Mouse (Mus musculus): ENCODE measurements around the gene Fancl.

The Fancl gene

DNA sequence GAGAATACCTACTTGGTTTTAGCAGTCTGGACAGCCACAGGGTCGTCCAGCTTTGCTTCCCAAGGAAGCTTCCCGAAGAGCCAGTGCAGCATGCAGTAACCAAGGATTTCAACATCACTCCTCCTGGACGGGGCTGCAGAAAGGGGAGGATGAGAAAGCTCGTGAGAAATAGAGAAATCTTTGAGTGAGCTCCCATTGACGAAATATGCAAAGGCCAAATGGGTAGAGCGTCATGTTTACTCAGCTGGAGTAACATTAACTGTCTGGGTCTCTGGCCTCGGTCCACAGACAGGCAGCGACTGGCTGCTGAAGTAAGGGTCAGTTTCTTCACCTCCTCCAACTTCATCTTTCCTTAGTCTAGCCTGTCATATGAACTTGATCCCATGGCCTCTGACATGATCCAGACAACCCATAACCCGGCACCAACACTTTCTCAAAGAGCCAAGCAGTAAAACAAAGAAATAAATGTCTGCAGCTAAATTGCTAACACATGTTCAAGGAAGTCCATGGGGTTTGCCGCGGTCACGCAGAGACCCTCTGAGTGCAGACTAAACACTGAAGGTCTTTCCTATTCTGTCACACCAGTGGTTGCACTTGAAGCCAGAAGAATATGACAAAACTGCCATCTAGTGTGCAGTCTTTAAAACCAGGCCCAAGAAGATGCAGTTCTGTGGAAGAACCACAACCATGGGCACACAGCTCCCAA is 104.0 kb downstream of the Fancl start:
- no peak for DNase-seq (ENCODE audit: low read depth)

DNA sequence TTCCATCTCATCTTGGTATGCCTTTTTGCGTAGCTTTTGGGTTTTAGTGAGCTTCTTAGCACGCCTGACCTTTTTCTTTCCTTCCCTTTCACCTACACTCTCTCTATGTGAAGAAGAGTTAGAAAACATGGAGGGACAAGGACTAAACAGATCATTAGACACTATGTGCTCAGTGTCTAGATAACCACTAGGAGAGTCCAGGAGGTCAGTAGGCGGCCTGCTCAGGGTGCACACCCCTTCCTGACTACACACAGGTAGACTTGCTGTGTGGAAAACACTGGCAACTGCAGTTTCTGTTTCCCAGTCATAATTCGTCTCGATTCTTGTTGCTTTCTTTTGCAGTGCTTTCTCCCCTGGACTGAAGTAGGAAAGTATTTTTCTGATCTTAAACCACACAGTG is 110.0 kb downstream of the Fancl start:
- no peak for DNase-seq (ENCODE audit: low read depth)

DNA sequence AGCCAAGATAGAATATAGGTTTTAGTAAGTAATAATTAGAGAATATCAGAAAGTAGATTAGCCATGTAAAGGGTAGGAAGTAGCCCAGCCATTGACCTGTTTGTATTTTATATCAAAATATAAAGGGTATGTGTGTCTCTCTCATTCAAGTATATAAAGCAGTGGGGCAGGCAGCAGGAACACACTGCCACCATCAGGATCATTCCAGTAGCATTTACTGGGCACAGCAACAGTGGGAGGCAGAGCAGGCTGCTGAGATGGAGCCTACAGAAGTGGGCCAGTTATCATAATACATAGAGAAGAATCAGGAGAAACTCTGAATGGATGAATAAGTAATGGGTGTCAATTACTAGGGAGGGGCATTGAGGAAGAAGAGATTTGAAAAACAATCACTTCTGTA is 127.7 kb downstream of the Fancl start:
- no peak for DNase-seq (ENCODE audit: low read depth)

DNA sequence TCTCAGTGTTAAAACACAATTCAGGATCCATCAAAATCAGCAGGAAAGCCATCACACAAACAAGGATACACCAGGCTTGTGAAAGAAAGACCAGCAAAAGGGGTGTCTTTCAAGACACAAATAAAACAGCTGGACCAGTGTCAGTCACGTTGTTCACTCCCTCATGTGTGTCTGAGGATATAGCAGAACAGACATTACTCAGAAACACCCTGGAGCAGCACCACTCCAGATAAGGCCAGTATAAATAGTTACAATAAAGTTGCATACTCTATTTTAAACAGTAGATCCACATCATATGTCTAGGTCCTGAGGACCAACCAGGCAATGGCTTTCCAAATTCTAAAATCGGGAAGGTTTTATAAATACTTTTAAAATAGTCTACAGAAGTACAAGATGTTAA is 130.2 kb downstream of the Fancl start:
- DNase-seq (ENCODE audit: low read depth), result no peak

DNA sequence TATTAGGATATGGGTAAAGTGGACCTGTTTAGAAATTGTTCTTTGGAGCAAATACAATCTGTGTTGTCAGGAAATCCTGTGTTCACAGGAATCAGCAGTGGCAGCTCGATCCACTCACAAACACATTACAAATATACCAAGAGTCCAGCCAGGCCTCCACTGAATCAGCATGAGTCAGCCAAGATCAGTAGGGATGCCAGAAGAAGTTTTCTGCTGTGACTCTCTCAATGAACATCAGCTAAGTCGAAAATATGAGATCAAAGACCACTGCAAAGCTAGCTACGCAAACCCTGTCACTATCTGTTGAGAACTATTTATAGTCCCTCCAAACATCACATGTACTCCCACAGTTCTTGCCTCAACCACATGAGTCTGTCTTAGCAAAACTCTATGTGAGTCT is 133.1 kb downstream of the Fancl start:
- DNase-seq (ENCODE audit: low read depth), result no peak
